Mouse (Mus musculus) limb, embryonic 11.5 days (tissue): Measurements from ENCODE around the gene Psmd11. TPM values are rescaled to one million over a fixed set of nuclear protein-coding genes. Genes with fewer than 3 reads are reported as not detected.

Source experiments
- ATAC-seq: fragments of 200-750 bp; cut with Nextera tagmentation; 2 replicates; pipeline ENCODE4 v1.8.0; 2017; ENCODE audit warnings: low read depth; ENCODE audit not compliant: insufficient number of reproducible peaks, low FRiP score, low TSS enrichment
- DNase-seq: peaks from one replicate; pipeline ENCODE4 v3.0.0-alpha.2; 2015; ENCODE audit warnings: low spot score
- H3K27ac ChIP-seq: fragments of 300-500 bp; sonication (generic); replicated peaks from 2 replicates; pipeline ENCODE4 v1.5.1; 2014; ENCODE audit warnings: low read depth, mild to moderate bottlenecking, low read length
- H3K27me3 ChIP-seq: fragments of 300-500 bp; sonication (generic); 2 replicates; pipeline ENCODE4 v1.6.1; 2014; ENCODE audit warnings: mild to moderate bottlenecking, low read length, mixed read lengths; ENCODE audit not compliant: control insufficient read depth, insufficient read depth
- H3K36me3 ChIP-seq: fragments of 300-500 bp; sonication (generic); 2 replicates; pipeline ENCODE4 v1.6.1; 2014; ENCODE audit warnings: mild to moderate bottlenecking, low read length, moderate library complexity, mixed read lengths; ENCODE audit not compliant: control insufficient read depth, insufficient read depth
- H3K4me1 ChIP-seq: fragments of 300-500 bp; sonication (generic); 2 replicates; pipeline ENCODE4 v1.6.1; 2014; ENCODE audit warnings: low read length, mixed read lengths; ENCODE audit not compliant: control insufficient read depth, insufficient read depth
- H3K4me2 ChIP-seq: fragments of 300-500 bp; sonication (generic); 2 replicates; pipeline ENCODE4 v1.6.1; 2014; ENCODE audit warnings: low read depth, mild to moderate bottlenecking, moderate library complexity; ENCODE audit not compliant: severe bottlenecking
- H3K4me3 ChIP-seq: fragments of 300-500 bp; sonication (generic); 2 replicates; pipeline ENCODE4 v1.5.1; 2014; ENCODE audit warnings: low read depth, low read length
- H3K9ac ChIP-seq: fragments of 300-500 bp; sonication (generic); 2 replicates; pipeline ENCODE4 v1.6.1; 2014; ENCODE audit warnings: mild to moderate bottlenecking, low read length
- H3K9me3 ChIP-seq: fragments of 300-500 bp; sonication (generic); 2 replicates; pipeline ENCODE4 v1.6.1; 2016; ENCODE audit warnings: low read length; ENCODE audit not compliant: control insufficient read depth
- WGBS: fragments of 180-500 bp; shearing (Covaris S2); extraction: QIAGEN DNeasy Blood & Tissue Kit; methylation state at CpG from one replicate; pipeline ENCODE4 v1.1.7; 2014; 5-methylcytosine and 5-hydroxymethylcytosine counted together
- polyA plus RNA-seq: library from polyadenylated mRNA; unstranded; fragments of >200 nt; fragmentation: Nextera tagmentation; extraction: Ambion mirVana; gene quantifications from 2 replicates; pipeline ENCODE4 v1.2.1, GENCODE M21; 2014

Psmd11 gene
- polyA plus RNA-seq, 1 experiment from 2014 or later = 334 TPM

GRCm38 (mm10) chr11:80474846-80475245, 46.4 kb downstream of the Psmd11 start:
- 91% methylated on average over 11 of the region's 11 CpGs for WGBS
- Histone ChIP-seq H3K9me3 (no peaks in the 10 kb centered on the region), H3K4me2 (no peak overlapping the region), H3K27me3 (no peaks in the 10 kb centered on the region), H3K4me1 (peaks cover 7% of the 10 kb centered on the region), H3K27ac (no peak overlapping the region), H3K9ac (no peak overlapping the region), H3K36me3 (peaks cover 15% of the 10 kb centered on the region), H3K4me3 (no peak overlapping the region)
- no peak for ATAC-seq
- peak; percentile 20 for DNase-seq

GRCm38 (mm10) chr11:80475544-80475943, 47.1 kb downstream of the Psmd11 start:
- Histone ChIP-seq H3K27ac (no peak overlapping the region), H3K9me3 (no peaks in the 10 kb centered on the region), H3K9ac (no peak overlapping the region), H3K4me2 (no peak overlapping the region), H3K4me3 (no peak overlapping the region), H3K27me3 (no peaks in the 10 kb centered on the region), H3K4me1 (peaks cover 7% of the 10 kb centered on the region), H3K36me3 (peaks cover 8% of the 10 kb centered on the region)
- ATAC-seq (no peak), DNase-seq (peak; percentile 23)
- 84% methylated on average over 9 of the region's 9 CpGs for WGBS

- WGBS = under 1% methylated on average over 98 of the region's 116 CpGs
- Histone ChIP-seq H3K27me3 (no peaks in the 10 kb centered on the region), H3K9ac (peak within 1 kb of the TSS; percentile 70), H3K27ac (0 out of 2 replicates have a peak within 1 kb of the TSS, but pooled peaks have one; percentile 23), H3K4me1 (peaks cover 7% of the 10 kb centered on the region), H3K4me2 (peak within 1 kb of the TSS; percentile 97), H3K36me3 (peaks cover 5% of the 10 kb centered on the region), H3K9me3 (no peaks in the 10 kb centered on the region), H3K4me3 (peak within 1 kb of the TSS; percentile 74)
- peak; percentile 92 for DNase-seq
- ATAC-seq = peak; percentile 84
These were observed 48.1 kb downstream of the Psmd11 start, which contains the start of gene Cdk5r1 for GRCm38 (mm10) chr11:80476222-80477189. Gene Cdk5r1 (plus strand): TSS chr11:80477023.

GRCm38 (mm10) chr11:80477341-80478199, 49.2 kb downstream of the Psmd11 start:
- Histone ChIP-seq H3K4me1 (peaks cover 7% of the 10 kb centered on the region), H3K27me3 (no peaks in the 10 kb centered on the region), H3K27ac (no peak overlapping the region), H3K36me3 (peaks cover 3% of the 10 kb centered on the region), H3K4me3 (peak overlapping the region; percentile 74), H3K9me3 (no peaks in the 10 kb centered on the region), H3K9ac (peak overlapping the region; percentile 70), H3K4me2 (peak overlapping the region; percentile 97)
- 15% methylated on average over 55 of the region's 55 CpGs for WGBS
- DNase-seq (no peak), ATAC-seq (peak; percentile 13; the same call in 1 of the 2 replicates)

- DNase-seq (peak; percentile 23), ATAC-seq (no peak)
- H3K36me3 ChIP-seq = no peaks in the 10 kb centered on the region; the same call in 1 of the 2 replicates
- H3K4me3 ChIP-seq = 0 out of 2 replicates have a peak overlapping the region, but pooled peaks have one; percentile 5
- no peaks in the 10 kb centered on the region for H3K9me3 ChIP-seq
- WGBS = 65% methylated on average over 14 of the region's 14 CpGs
- H3K4me1 ChIP-seq = peaks cover 7% of the 10 kb centered on the region
- no peak overlapping the region for H3K27ac ChIP-seq
- 0 out of 2 replicates have a peak overlapping the region, but pooled peaks have one; percentile 22 for H3K9ac ChIP-seq
- H3K27me3 ChIP-seq = no peaks in the 10 kb centered on the region
- H3K4me2 ChIP-seq = peak overlapping the region; percentile 26; the same call in 1 of the 2 replicates
These were observed 50.4 kb downstream of the Psmd11 start for GRCm38 (mm10) chr11:80478694-80479412.

- no peak for ATAC-seq
- 72% methylated on average over 5 of the region's 5 CpGs for WGBS
- Histone ChIP-seq H3K4me2 (no peak overlapping the region; the same call in 1 of the 2 replicates), H3K27ac (no peak overlapping the region), H3K9me3 (no peaks in the 10 kb centered on the region), H3K27me3 (no peaks in the 10 kb centered on the region), H3K9ac (no peak overlapping the region), H3K4me1 (peaks cover 7% of the 10 kb centered on the region), H3K4me3 (0 out of 2 replicates have a peak overlapping the region, but pooled peaks have one; percentile 5), H3K36me3 (no peaks in the 10 kb centered on the region; the same call in 1 of the 2 replicates)
- no peak for DNase-seq
These were observed 51.0 kb downstream of the Psmd11 start for GRCm38 (mm10) chr11:80479425-80479824.

GRCm38 (mm10) chr11:80479906-80480866, 51.8 kb downstream of the Psmd11 start:
- Histone ChIP-seq H3K27me3 (no peaks in the 10 kb centered on the region), H3K27ac (no peak overlapping the region), H3K9me3 (no peaks in the 10 kb centered on the region), H3K36me3 (no peaks in the 10 kb centered on the region; the same call in 1 of the 2 replicates), H3K4me3 (no peak overlapping the region), H3K9ac (no peak overlapping the region), H3K4me2 (no peak overlapping the region), H3K4me1 (peaks cover 7% of the 10 kb centered on the region)
- ATAC-seq = no peak
- 86% methylated on average over 31 of the region's 31 CpGs for WGBS
- DNase-seq = peak; percentile 20
